Mouse (Mus musculus): ENCODE measurements around the gene Lias. TPM values are rescaled to one million over a fixed set of nuclear protein-coding genes. Genes with fewer than 3 reads are reported as not detected.

Gene Lias
- polyA plus RNA-seq, 1 experiment from 2014 or later: 60.3 TPM

- H3K4me2 ChIP-seq (ENCODE audit: low read length): no peak overlapping the region
- H3K4me3 ChIP-seq (ENCODE audit: control insufficient read depth in 1 of 2, insufficient read depth in 1 of 2, low read depth in 1 of 2, low read length in 2 of 2): no peak overlapping the region
- H3K4me1 ChIP-seq (ENCODE audit: control insufficient read depth in 2 of 2, insufficient read depth in 2 of 2, low read length in 2 of 2): no peaks in the 10 kb centered on the region
- ATAC-seq (ENCODE audit: insufficient number of reproducible peaks, insufficient read depth, low FRiP score, low read depth): no peak
- no peak overlapping the region for H3K27ac ChIP-seq (replicated peaks in 1 of 2; ENCODE audit: control insufficient read depth in 1 of 2, insufficient read depth in 1 of 2, low read depth in 2 of 2, low read length in 2 of 2)
- no peak overlapping the region for H3K9ac ChIP-seq (ENCODE audit: low read length)
- H3K9me3 ChIP-seq (ENCODE audit: control insufficient read depth, low read length): no peaks in the 10 kb centered on the region
- H3K27me3 ChIP-seq (ENCODE audit: control insufficient read depth, insufficient read depth, low read length): no peaks in the 10 kb centered on the region
- H3K36me3 ChIP-seq (ENCODE audit: control insufficient read depth, insufficient read depth, low read length): peaks cover 66% of the 10 kb centered on the region
- WGBS: 85% methylated on average over 5 of the region's 5 CpGs
These were observed 34.0 kb downstream of the Lias start for GRCm38 (mm10) chr5:65425251-65425650.

GRCm38 (mm10) chr5:65428321-65428720, 37.0 kb downstream of the Lias start:
- Histone ChIP-seq H3K36me3 (ENCODE audit: control insufficient read depth, insufficient read depth, low read length) (peaks cover 40% of the 10 kb centered on the region), H3K4me2 (ENCODE audit: low read length) (no peak overlapping the region), H3K27me3 (ENCODE audit: control insufficient read depth, insufficient read depth, low read length) (no peaks in the 10 kb centered on the region), H3K4me1 (ENCODE audit: control insufficient read depth in 2 of 2, insufficient read depth in 2 of 2, low read length in 2 of 2) (peaks cover 0 to 5% of the 10 kb centered on the region in 2 experiments; a peak in 1 of 4 replicates), H3K9ac (ENCODE audit: low read length) (no peak overlapping the region), H3K27ac (replicated peaks in 1 of 2; ENCODE audit: control insufficient read depth in 1 of 2, insufficient read depth in 1 of 2, low read depth in 2 of 2, low read length in 2 of 2) (no peak overlapping the region), H3K4me3 (ENCODE audit: control insufficient read depth in 1 of 2, insufficient read depth in 1 of 2, low read depth in 1 of 2, low read length in 2 of 2) (no peak overlapping the region), H3K9me3 (ENCODE audit: control insufficient read depth, low read length) (no peaks in the 10 kb centered on the region)
- WGBS: 55% methylated on average over 4 of the region's 4 CpGs
- ATAC-seq (ENCODE audit: insufficient number of reproducible peaks, insufficient read depth, low FRiP score, low read depth): no peak

GRCm38 (mm10) chr5:65429441-65429840, 38.1 kb downstream of the Lias start:
- 83% methylated on average over 5 of the region's 5 CpGs for WGBS
- Histone ChIP-seq H3K27me3 (ENCODE audit: control insufficient read depth, insufficient read depth, low read length) (no peaks in the 10 kb centered on the region), H3K9me3 (ENCODE audit: control insufficient read depth, low read length) (no peaks in the 10 kb centered on the region), H3K4me3 (ENCODE audit: control insufficient read depth in 1 of 2, insufficient read depth in 1 of 2, low read depth in 1 of 2, low read length in 2 of 2) (no peak overlapping the region), H3K4me1 (ENCODE audit: control insufficient read depth in 2 of 2, insufficient read depth in 2 of 2, low read length in 2 of 2) (peaks cover 0 to 11% of the 10 kb centered on the region in 2 experiments; a peak in 1 of 4 replicates), H3K27ac (replicated peaks in 1 of 2; ENCODE audit: control insufficient read depth in 1 of 2, insufficient read depth in 1 of 2, low read depth in 2 of 2, low read length in 2 of 2) (no peak overlapping the region), H3K4me2 (ENCODE audit: low read length) (no peak overlapping the region), H3K9ac (ENCODE audit: low read length) (no peak overlapping the region), H3K36me3 (ENCODE audit: control insufficient read depth, insufficient read depth, low read length) (peaks cover 29% of the 10 kb centered on the region)
- no peak for ATAC-seq (ENCODE audit: insufficient number of reproducible peaks, insufficient read depth, low FRiP score, low read depth)

- WGBS: 4% methylated on average over 15 of the region's 15 CpGs
- no peaks in the 10 kb centered on the region for H3K9me3 ChIP-seq (ENCODE audit: control insufficient read depth, low read length)
- peak overlapping the region; percentile 83 for H3K4me2 ChIP-seq (ENCODE audit: low read length)
- H3K27ac ChIP-seq (replicated peaks in 1 of 2; ENCODE audit: control insufficient read depth in 1 of 2, insufficient read depth in 1 of 2, low read depth in 2 of 2, low read length in 2 of 2): peak overlapping the region; percentile 61 to 68
- peak overlapping the region; percentile 59 to 92 for H3K4me3 ChIP-seq (ENCODE audit: control insufficient read depth in 1 of 2, insufficient read depth in 1 of 2, low read depth in 1 of 2, low read length in 2 of 2)
- ATAC-seq (ENCODE audit: insufficient number of reproducible peaks, insufficient read depth, low FRiP score, low read depth): no peak
- H3K4me1 ChIP-seq (ENCODE audit: control insufficient read depth in 2 of 2, insufficient read depth in 2 of 2, low read length in 2 of 2): peaks cover 3 to 22% of the 10 kb centered on the region in 2 experiments; a peak in 3 of 4 replicates
- no peaks in the 10 kb centered on the region for H3K27me3 ChIP-seq (ENCODE audit: control insufficient read depth, insufficient read depth, low read length)
- H3K9ac ChIP-seq (ENCODE audit: low read length): peak overlapping the region; percentile 75
- 0 out of 2 replicates have a peak, but pooled peaks cover 4% of the 10 kb centered on the region for H3K36me3 ChIP-seq (ENCODE audit: control insufficient read depth, insufficient read depth, low read length)
These were observed 43.4 kb downstream of the Lias start for GRCm38 (mm10) chr5:65434471-65435362.

- Histone ChIP-seq H3K36me3 (ENCODE audit: control insufficient read depth, insufficient read depth, low read length) (0 out of 2 replicates have a peak, but pooled peaks cover 4% of the 10 kb centered on the region), H3K9ac (ENCODE audit: low read length) (peak overlapping the region; percentile 75), H3K27me3 (ENCODE audit: control insufficient read depth, insufficient read depth, low read length) (no peaks in the 10 kb centered on the region), H3K4me2 (ENCODE audit: low read length) (peak overlapping the region; percentile 83), H3K27ac (replicated peaks in 1 of 2; ENCODE audit: control insufficient read depth in 1 of 2, insufficient read depth in 1 of 2, low read depth in 2 of 2, low read length in 2 of 2) (peak overlapping the region; percentile 61 to 68), H3K9me3 (ENCODE audit: control insufficient read depth, low read length) (no peaks in the 10 kb centered on the region), H3K4me3 (ENCODE audit: control insufficient read depth in 1 of 2, insufficient read depth in 1 of 2, low read depth in 1 of 2, low read length in 2 of 2) (peak overlapping the region; percentile 59 to 92), H3K4me1 (ENCODE audit: control insufficient read depth in 2 of 2, insufficient read depth in 2 of 2, low read length in 2 of 2) (peaks cover 3 to 22% of the 10 kb centered on the region in 2 experiments; a peak in 3 of 4 replicates)
- no peak for ATAC-seq (ENCODE audit: insufficient number of reproducible peaks, insufficient read depth, low FRiP score, low read depth)
- WGBS: under 1% methylated on average over 47 of the region's 47 CpGs
These were observed 44.1 kb downstream of the Lias start for GRCm38 (mm10) chr5:65435363-65435805.

- WGBS: under 1% methylated on average over 44 of the region's 51 CpGs
- H3K4me1 ChIP-seq (ENCODE audit: control insufficient read depth in 2 of 2, insufficient read depth in 2 of 2, low read length in 2 of 2): peaks cover 3 to 22% of the 10 kb centered on the region in 2 experiments; a peak in 3 of 4 replicates
- H3K9ac ChIP-seq (ENCODE audit: low read length): peak within 1 kb of the TSS; percentile 75
- H3K4me2 ChIP-seq (ENCODE audit: low read length): peak within 1 kb of the TSS; percentile 83
- H3K9me3 ChIP-seq (ENCODE audit: control insufficient read depth, low read length): no peaks in the 10 kb centered on the region
- peak within 1 kb of the TSS; percentile 59 to 92 for H3K4me3 ChIP-seq (ENCODE audit: control insufficient read depth in 1 of 2, insufficient read depth in 1 of 2, low read depth in 1 of 2, low read length in 2 of 2)
- no peaks in the 10 kb centered on the region for H3K27me3 ChIP-seq (ENCODE audit: control insufficient read depth, insufficient read depth, low read length)
- 0 out of 2 replicates have a peak, but pooled peaks cover 4% of the 10 kb centered on the region for H3K36me3 ChIP-seq (ENCODE audit: control insufficient read depth, insufficient read depth, low read length)
- peak; percentile 96 for ATAC-seq (ENCODE audit: insufficient number of reproducible peaks, insufficient read depth, low FRiP score, low read depth)
- peak within 1 kb of the TSS; percentile 91 to 92 for H3K27ac ChIP-seq (replicated peaks in 1 of 2; ENCODE audit: control insufficient read depth in 1 of 2, insufficient read depth in 1 of 2, low read depth in 2 of 2, low read length in 2 of 2)
These were observed 44.7 kb downstream of the Lias start, which contains the start of gene Ugdh for GRCm38 (mm10) chr5:65435806-65436561. TSS of gene Ugdh (minus strand) at chr5:65435949.

GRCm38 (mm10) chr5:65438041-65438440, 46.7 kb downstream of the Lias start:
- H3K27ac ChIP-seq (replicated peaks in 1 of 2; ENCODE audit: control insufficient read depth in 1 of 2, insufficient read depth in 1 of 2, low read depth in 2 of 2, low read length in 2 of 2): no peak overlapping the region
- H3K9me3 ChIP-seq (ENCODE audit: control insufficient read depth, low read length): no peaks in the 10 kb centered on the region
- ATAC-seq (ENCODE audit: insufficient number of reproducible peaks, insufficient read depth, low FRiP score, low read depth): no peak

More at GRCm38 (mm10) chr5:65438041-65438440, 46.7 kb downstream of the Lias start:
- H3K4me1 ChIP-seq (ENCODE audit: control insufficient read depth in 2 of 2, insufficient read depth in 2 of 2, low read length in 2 of 2): peaks cover 3 to 18% of the 10 kb centered on the region in 2 experiments; a peak in 3 of 4 replicates
- H3K9ac ChIP-seq (ENCODE audit: low read length): no peak overlapping the region
- no peak overlapping the region for H3K4me2 ChIP-seq (ENCODE audit: low read length)
- no peaks in the 10 kb centered on the region for H3K27me3 ChIP-seq (ENCODE audit: control insufficient read depth, insufficient read depth, low read length)
- no peak overlapping the region for H3K4me3 ChIP-seq (ENCODE audit: control insufficient read depth in 1 of 2, insufficient read depth in 1 of 2, low read depth in 1 of 2, low read length in 2 of 2)
- H3K36me3 ChIP-seq (ENCODE audit: control insufficient read depth, insufficient read depth, low read length): no peaks in the 10 kb centered on the region
